Mouse (Mus musculus) R1 (cell line): ENCODE results near the gene Sys1.

Experiments
- DNase-seq: peaks from one replicate; pipeline ENCODE4 v3.0.0-alpha.2; 2018; ENCODE audit warnings: low read depth, low spot score

The Sys1 gene

DNA sequence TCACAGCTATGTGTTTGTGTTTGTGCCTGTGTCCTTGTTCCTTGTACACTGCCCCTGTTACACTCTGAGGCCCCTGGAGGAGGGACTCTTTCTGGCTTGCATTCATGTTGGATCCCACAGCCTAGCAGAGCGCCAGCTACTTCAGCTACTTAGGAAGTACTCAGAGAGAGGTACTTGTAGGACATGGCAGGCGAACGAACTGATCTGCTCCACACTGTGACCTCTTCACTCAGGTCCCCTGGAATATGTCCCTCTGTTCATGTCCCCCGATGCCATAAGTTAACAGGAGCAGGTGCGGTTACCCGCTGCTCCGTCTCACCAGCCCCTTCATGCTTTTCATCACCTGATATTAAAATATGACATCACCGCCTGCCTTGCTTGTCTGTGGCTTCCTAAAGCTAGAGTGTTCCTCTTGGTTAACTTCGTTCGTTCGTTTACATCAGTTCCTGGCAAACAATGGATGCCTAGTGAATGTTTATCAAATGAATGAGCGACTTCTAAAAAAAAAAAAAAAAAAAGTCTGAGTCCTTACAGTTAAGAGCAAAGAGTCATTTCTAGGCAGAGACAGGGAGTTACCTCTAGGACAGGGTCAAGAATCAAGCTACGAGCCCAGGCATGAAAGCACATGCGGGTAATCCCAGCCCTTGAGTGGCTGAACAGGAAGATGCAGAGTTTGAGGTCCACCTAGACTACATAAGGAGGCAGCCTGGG is 3.6 kb upstream of the Sys1 start:
- no peak for DNase-seq

DNA sequence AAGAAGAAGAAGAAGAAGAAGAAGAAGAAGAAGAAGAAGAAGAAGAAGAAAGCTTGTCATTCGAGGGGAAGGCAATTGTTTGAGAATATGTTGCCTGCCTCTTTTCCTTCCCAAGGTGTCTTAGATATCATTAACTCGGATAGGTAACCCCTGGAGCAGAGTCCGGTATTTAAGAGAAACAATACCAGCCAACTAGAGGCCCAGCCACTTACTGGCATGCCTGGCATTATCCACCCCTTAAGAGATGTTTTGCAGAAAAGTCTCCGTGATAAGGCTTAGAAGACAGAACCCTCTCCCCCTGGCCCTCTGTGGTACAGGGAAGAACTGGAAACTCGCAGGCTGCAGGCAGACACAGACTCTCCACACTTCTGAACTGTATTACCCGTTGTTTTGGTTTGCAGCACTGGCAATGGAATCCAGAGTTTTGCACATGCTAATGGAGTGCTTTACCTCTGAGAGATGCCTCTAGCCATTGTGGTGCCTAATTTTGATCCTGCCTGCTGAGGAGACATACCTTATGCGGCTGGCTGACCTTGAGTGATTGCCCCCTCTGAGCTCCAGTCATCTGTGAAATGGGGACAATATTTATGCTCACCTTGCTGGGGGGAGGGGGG is 2.8 kb upstream of the Sys1 start:
- DNase-seq = no peak

DNA sequence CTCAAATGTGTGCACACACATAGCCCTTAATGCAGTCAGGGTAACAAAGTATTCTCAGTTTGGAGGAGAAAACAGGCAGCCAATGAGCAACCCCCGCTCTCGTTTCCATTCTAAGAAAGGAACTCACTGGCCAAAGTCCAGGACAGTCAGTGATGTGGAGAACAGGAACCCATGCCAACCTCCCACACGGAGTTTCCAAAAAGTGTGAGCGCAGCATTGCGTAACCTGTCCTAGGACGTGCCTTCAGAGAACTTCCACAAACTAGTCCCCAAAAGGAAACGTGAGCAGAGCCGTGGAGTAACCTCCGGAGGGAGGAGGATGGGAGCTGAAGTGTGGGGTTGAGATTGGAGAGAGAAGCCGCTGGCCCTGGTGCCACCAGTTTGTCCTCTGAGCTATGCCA is 1.9 kb upstream of the Sys1 start:
- no peak for DNase-seq

DNA sequence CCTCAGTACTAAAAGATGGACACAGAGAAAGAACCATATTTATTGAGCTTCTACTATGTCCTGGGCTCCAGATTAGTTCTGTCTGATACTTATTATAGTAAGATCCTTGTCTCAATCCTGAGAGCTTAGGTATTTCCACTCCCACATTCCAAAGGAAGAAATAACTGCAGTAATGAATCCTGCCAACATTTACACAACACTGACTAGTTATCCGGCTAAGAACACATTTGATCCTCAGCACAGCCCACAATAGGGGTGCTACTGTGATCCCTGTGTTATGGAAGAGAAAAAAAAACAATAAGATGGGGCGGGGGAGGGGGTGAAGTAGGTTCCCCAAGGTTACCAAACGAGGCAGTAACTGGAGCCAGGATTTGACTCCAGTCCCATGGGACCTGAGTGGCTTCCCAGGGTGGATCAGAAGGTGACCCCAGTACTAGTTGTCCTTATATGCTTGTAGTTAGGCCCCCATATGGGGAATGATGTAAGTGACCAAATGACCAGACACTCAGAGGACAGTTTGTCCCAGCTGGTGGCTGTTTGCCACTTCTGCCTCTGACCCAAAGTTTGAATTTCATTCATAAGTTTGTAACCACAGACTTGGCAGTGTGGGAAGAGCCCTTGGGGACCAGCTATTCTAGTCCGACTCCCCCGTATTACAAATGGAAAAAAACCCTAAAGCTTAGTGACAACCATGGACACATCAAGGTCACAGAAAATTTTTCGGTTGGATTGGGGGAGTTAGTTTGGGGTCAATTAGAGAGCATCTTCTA is 1.2 kb upstream of the Sys1 start:
- DNase-seq = peak; percentile 92

DNA sequence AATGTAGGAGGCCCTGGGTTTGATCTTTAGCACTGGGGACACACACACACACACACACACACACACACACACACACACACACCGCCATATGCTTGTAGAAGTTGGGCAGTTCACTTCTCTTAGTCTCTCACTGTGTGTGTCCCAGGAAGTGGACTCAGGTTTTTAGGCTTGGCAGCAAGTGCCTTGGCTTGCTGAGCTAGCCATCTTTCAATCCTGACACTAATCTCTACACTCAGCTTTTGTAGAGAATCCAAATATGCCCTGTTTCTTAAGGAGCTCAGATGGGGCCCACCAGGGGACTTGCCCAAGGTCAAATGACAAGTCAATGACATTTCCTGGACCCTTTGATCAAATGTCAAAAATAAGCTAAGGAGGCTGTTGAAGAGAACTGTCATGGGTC is 351 bp upstream of the Sys1 start:
- no peak for DNase-seq

DNA sequence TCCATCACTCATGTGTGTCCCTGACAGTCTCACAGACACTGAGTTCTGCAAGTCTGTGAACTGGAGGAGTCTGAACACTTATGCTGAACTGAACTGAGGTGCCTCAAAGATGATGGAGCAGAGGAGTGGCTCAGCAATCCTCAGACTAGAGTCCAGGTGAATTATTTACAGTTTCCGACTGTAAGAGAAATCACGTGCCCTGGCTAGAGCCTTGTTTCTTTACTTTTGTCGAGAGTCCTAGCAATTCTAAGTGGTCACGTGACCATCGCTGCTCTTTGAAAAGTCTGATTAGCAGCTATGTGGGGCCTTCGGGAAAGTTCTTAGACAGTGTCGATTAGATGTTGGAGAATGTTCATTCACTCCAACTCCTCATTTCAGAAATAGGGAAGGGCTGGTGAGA is 1.2 kb downstream of the Sys1 start:
- DNase-seq = peak; percentile 51

DNA sequence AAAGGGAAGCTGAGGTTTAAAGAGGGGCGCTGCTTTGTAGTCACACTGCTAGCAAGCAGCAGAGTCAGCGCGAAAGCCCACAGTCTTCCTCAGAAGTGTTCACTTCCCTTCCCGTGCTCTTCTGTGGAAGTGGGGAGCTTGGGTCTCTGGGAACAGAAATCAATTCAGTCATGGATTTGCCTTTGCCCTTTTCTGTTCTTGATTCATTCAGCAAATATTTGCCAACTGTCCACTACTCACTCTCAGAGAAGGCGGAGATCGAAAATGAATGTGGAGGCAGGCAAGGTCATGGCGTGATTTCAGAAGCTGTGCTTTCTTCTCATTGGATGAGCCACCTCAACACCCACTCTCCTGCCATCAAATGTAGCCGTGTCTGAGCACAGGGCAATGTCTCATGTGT is 1.8 kb downstream of the Sys1 start:
- DNase-seq = no peak

DNA sequence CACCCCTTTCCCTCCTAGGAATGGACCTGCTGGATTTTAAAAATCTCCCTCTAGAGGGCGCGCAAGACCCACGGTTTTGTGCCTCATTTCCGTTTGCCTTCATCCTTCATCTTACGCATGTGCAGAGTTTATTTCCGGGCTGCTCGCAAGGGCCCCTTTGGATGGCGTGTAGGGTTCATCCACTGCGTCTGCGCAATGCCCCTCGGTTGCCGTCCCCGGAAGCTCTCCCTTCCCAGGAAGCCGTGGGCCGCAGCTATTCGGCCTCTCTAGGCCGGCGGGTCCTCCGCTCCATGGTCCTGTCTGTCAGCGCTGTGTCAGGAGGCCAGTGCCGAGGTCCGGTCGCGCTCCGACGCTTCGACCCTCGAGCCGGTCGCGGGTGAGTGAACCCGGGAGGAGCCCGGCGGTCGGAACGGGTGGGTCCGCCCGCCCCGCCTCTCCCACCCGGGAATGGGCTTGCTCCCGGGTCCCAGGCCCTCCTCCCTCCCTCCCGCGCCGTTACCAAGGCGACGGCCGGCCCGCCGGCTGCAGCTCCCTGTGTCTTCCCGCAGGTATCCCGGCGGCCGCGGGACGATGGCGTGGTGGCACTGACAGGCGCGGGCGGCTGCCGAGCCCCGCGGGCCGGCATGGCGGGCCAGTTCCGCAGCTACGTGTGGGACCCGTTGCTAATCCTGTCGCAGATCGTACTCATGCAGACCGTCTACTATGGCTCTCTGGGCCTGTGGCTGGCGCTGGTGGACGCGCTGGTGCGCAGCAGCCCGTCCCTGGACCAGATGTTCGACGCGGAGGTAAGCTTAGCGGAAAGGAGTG is 4.2 kb downstream of the Sys1 start, which contains the start of gene Gm20458:
Gene Gm20458, plus strand, starts transcription at position 223 of the 807 bp plus-strand sequence.
- peak; percentile 99 for DNase-seq

DNA sequence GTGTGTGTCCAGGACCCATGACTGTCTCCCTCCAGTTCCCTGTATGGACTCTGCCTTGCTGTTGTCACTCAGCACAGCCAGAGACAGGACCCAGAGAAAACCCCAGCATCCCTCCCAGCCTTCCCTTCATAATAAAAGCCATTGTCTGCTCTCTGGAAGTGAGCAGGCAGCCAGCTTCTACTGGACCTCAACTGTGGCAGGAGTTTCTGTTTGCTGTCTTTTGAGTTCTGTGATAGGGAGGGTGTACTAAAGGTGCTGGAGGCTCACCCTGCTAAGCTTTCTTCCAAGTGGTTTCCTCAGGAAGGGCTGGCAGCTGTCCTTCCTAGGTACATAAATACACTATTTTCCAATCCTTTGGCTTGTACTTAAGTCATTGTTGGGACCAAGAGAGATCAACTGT is 8.4 kb downstream of the Sys1 start:
- DNase-seq = no peak

DNA sequence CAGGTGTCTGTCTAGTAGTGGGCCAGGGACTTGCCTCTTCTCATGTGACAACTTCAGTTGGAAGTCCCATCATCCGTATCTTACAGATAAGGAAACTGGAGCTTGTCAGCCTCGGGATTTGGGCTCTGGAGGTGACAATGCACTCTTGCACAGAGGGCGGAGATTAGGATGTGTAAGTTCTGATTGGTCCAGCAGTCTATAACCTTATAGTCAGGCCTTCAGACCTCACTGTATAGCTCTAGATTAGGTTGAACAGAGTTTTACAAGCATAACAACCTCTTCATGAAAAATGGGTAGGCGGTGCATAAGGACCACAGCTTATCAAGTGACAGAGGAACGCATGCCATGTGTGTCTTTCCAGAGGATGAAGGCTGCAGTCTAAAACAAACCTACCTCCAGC is 10.0 kb downstream of the Sys1 start:
- no peak for DNase-seq

DNA sequence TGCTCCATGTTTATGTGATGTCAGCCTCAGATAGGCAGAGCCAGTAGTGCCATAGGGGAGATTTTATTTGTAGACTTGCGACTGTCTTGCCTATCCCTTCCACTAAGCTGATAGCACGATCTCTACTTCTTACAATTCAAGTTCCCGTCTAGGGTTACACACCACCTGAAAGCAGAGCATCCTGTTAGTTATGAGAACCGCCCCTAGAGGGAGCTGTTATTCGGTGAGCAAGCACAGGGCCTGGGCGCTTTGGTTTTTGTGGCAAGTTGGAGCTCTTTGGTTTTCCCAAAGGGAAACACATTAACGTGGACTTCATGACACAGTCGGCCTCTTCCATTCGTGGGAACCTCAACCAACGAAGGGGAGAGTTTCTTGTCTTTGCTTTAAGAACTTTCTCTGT is 13.5 kb downstream of the Sys1 start:
- DNase-seq = peak; percentile 89

DNA sequence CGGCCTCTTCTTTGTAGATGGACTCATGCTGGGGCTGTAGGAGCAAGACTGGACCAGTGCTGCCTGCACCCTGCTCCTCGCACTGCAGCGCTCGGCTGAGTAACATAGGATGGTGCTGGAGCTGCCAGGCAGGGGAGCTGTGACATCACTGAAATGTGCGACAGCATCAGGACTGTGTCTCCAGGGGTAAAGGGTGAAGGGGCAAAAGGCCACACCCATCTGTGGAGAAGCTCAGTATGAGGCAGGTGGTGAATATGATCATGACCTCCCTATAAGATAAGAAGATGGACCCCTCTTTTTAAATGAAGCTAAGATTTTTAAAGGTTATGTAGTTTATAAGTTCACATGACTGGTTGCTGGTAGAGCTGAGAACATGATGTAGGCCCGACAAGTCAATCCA is 16.9 kb downstream of the Sys1 start, which contains the start of gene Trp53tg5:
Gene Trp53tg5, minus strand, starts transcription at position 101 of the 400 bp plus-strand sequence.
- no peak for DNase-seq

DNA sequence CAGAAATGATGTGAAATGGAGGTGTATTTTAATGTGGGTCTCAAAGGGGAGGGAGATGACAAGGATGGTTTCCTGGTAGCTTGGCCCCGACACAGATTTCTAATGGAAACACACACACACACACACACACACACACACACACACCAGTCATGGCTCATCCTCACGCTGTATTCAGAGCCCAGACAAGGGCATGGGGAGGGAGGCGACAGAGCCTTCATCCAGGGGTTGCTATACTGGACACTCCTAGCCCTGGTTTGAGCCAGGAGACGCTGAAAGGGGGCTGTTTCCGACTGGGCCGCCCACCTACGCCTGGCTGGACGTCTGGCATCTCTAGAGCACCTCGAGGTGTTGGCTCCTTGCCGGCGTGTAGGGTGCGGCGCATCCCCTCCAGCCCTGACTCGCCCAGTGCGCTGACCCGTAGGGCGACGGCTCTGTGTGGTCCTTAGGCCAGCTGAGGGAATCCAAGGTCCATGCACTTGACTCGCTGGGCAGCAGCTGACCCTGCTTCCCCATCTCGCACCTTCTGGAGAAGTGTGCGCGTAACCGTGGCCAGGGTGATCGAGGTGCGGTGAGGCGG is 29.0 kb downstream of the Sys1 start, which contains the start of gene Dbndd2:
Gene Dbndd2, plus strand, starts transcription at position 426 of the 577 bp plus-strand sequence.
- DNase-seq = no peak

DNA sequence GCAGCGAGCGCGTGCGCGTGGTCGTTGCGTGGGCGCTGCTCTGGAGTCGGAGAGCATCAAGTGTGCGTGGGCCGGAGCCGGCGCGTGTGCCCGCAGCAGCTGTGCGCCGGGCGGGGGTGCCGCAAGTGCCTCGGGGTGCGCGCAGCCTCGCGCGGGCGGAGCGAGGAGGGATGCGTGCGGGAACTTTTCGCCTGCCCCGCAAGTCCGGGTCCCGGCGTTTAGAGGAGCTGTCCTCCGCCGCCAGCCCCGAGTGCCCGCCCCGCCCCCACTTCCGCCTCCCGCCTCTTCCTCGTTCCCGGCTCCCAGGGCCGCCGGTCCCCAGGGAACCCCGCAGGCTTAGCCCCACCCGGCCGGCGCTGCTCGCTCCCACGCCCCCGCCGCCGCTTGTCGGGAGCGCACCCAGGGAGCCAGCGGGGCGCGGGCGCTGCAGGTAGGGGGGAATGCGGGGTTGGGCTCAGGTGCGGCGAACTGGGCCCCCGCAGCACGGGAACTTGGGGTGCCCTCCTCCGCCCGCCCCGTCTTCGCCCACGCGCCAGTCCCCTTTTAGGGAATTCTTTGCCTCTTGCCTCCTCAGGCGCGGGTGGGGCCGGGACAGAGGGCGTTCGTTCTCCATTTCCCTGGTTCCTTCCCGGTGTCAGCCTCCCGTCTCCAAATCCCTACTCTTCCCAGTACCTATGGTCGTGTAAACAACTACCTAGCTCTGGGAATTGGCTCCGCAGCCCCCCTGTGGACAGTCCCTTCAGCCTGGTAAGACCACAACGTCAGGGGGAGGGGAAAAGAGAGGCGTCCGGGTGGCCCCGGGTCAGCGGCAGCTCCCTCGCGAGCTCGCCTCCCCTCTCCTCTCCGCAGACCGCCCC is 29.7 kb downstream of the Sys1 start:
- DNase-seq = peak; percentile 40

DNA sequence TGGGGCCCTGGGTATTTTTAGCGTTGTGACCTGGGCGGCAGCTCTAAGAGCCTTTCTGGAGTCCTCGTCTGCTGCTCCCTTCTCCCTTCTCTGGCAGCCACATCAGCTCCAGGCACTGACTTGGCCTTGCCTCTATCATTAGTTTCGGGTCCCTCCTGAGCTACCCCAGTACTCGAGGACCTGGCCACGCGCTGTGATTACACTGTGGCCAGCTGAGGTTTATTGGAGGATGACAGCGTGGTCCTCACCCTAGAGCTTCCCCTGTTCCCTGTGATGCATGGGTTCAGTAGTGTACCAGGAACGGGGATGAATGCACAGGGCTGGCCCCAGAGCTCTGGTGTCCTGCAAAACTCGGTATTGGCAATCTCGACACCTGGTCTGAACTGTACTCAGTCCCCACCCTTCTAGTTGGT is 30.4 kb downstream of the Sys1 start:
- no peak for DNase-seq

DNA sequence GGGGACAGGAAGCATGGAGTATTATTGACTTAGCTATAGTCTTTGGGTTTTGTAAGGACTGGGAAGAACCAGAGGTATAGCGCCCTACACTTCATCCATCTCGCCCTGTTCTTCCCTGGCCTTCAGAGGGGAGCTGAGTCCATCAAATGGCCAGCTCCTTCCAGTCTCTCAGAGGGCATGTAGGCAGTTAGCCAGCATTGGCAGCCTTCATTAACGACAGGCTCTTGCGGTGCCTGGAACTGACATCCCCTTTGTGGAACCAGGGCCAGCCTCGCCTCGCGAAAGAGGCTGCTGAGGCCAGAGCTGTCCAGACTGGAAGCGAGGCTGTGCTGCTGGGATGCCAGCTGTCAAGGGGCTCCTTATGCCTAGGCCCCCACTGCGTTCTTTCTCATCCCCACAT is 31.0 kb downstream of the Sys1 start:
- no peak for DNase-seq

DNA sequence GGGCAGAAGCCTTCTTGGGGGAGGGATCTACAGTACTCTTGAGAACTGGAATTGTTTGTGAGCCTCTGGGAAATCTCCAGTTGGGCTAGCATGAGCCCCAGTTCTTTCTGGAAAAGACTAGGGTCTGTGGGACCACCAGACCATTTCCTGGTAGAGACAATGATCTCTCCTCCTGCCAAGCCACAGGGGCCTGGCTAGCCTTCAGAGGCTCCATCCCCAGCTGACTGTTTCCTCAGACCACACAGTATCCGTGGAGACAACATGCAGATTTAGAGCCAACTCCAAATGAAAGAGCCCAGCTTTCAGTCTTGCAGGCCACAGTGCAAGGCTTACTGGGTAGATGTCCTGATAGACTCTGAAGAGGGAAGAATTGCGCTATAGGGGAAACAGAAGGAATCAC is 37.4 kb downstream of the Sys1 start:
- no peak for DNase-seq

DNA sequence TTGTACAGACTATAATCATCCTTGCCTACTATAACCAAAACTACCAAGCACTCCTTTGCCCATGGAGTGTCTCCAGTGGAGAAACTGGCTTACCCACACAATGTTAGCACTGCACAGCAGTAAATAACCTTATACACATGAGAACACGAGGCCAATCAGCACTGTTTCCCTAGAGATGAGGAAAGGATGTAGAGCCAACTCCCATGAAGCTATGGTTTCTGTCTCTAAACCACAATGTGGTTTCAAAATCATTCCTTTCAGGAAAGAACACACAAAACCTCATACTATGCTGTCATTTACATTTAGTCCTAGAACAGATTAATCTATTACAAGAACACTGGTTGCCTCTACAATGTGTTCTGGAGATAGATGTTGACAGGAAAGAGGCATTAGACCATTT is 39.6 kb downstream of the Sys1 start:
- no peak for DNase-seq

DNA sequence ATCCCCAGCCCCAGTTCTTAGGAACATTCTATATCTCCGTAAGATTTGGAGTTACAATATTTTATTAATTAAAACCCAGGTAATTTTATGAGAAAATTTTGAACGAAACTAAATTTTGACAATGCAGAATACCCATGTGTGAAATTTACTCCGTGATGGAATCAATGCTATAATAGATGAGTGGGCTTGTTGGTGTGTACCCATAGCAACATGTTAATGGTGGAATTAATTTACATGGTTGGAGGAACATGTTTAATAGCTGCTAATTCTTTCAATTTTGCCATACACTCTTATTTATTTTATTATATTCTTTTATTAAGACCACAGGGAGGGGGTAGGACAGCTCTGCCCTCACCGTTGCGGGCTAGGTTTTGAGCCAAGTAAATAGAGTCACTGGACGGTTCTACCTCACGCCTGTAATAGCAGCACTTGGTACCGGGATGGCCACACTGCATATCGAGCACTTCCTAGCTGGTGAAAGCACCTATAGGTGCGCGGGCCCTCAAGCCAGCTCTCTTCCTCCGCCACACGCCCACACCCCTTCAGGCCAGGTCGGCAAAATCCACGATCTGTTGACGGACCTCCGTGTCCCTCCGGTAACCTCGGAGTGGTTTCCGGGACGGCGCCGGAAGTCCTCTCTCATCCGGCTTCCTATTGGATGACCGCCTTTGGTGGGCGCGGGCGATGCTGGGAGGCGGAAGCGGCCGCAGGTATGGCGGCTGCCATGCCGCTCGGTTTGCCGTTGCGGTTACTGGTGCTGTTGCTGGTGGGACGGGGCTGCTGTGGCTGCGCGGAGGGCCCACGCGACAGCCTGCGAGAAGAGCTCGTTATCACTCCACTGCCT is 40.3 kb downstream of the Sys1 start, which contains the start of gene Pigt:
Gene Pigt, plus strand, starts transcription at position 674 of the 844 bp plus-strand sequence.
- peak; percentile 87 for DNase-seq
